Mouse (Mus musculus) spleen, postnatal 36 days (tissue): Measurements from ENCODE around the gene Esrra.
"Not testable (repeated sequence)": the region's sequence is repeated elsewhere in the genome, so short reads cannot be mapped to it uniquely, and the experiment has no call there.

Experiments
- DNase-seq, 2 experiments: peaks; one replicate each; pipeline ENCODE4 v3.0.0; 2022; ENCODE audit warnings: low spot score in 2 of 2, mixed read lengths in 1 of 2

Gene Esrra

GRCm38 (mm10) chr19:6904846-6905245 is 16.8 kb downstream of the Esrra start:
- DNase-seq: no peak

- DNase-seq: no peak
These were observed 18.6 kb downstream of the Esrra start for GRCm38 (mm10) chr19:6903031-6903430.

- DNase-seq: no peak
These were observed 22.0 kb downstream of the Esrra start for GRCm38 (mm10) chr19:6899641-6900040.

DNA sequence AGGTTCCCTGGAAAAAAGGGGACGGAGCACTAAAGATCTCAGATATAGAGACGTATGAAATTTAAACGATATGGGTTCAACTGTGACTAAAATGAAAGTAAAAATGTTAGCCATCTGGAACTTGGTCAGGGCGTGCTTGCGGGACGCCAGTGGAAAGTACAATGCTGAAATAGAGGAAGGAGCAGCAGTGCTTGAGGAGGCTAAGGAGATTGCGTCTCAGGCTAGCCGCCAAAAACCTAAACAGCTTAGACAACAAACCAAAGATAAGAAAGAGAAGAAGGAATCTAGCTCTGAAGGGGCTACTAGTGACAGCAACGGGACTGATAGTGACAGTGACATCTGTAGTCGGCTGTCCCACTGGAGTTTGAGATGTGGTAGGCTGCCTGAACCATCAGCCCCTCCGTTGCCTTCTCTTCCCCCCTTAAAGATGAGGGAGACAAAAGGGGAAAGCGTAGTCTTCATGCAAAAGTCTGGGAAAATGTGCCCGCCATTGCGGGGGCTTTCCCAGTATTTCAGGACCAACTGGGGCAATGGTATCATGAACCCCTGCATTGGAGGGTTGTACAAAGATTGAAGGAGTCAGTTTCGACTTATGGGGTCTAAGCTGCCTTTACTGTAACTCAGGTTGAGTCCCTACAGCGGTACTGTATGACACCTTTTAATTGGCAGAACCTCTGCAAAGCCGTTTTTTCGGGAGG is 25.9 kb downstream of the Esrra start:
- not testable (repeated sequence) for DNase-seq

DNA sequence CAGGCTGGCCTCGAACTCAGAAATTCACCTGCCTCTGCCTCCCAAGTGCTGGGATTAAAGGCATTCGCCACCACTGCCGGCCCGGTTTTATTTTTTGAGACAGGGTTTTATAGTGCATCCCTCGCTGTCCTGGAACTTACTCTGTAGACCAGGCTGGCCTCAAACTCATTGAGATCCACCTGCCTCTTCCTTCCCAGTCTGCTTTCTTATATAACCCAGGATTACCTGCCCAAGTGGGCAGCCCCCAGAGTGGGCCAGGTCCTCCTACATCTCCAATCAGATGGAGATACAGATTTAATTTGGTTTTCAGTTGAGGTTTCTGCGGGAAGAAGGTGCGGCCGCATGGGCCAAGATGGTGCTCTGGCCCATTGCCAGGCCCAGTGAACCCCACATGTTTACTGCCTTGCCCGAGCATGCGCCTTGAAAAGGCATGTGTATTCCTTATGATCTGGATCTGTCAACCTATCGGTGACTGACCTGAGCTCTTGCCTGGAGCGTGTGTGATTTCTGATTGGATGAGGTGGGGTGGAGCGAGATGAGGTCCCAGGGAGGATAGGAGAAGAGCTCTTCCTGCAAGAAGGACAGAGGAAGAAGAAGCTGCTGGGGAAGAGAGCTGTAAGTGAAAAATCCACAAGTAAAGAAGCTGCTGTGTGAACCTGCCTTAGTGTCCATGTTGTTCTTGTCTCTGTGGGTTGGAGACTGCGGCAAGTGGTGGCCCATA is 27.7 kb downstream of the Esrra start:
- DNase-seq: no peak

DNA sequence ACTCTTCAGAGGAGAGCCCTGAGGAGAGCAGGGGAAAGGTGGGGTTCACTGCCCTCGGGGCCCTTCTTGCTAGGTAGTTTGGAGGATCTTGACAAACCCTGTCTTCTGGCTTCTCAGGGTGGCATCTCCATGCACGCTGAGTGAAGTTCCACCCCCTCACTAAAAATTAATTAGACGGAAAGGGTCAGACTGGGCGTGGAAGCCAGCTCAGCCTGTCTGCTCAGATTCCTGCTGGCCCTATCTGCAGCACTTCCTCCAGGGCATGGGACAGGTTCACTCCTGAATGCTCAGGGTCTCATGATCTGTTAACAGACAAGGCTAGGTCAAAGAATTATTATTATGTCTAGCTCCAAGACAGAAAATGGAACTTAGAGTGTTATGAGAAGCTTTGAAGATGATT is 29.1 kb downstream of the Esrra start:
- no peak for DNase-seq

DNA sequence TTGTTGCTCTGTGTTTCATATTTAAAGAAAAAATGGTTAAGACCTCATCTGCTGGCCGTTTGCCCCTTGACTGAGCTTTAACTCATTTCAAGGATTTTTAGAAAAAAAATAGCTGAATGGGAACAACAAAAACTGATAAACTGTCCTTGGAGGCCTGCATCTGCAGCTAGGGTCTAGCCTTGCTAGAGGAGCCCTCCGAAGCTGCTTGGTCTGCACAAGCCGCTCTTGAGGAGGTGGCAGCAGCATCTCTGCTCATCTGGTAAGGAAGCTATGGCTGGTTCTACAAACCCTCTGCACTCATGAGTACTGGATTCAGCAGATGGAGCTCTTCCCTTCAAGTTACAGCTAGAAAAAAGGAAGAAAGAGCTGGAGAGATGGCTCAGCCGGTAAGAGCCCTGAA is 43.6 kb downstream of the Esrra start:
- DNase-seq: no peak

- DNase-seq: no peak
These were observed 44.8 kb downstream of the Esrra start for GRCm38 (mm10) chr19:6876799-6877198.

DNA sequence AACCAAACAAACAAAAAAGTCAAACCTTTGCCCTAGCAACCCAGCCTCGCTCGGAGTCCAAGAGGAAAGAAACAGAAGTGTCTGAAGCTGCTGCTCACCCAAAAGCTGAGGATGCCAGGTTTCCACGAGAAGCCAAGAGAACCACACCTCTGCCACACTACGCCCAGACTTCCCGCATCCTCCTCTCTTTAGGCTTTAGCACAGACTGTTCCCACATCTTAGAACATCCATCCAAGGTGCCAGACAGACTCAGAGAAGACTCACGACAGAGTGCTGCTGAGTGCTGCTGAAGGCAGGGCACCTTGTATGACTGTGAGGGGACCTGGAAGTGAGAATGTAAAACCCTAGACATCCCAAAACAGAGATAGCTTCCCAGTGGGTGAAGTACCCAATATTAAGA is 45.8 kb downstream of the Esrra start:
- no peak for DNase-seq

- DNase-seq: no peak
These were observed 47.4 kb downstream of the Esrra start for GRCm38 (mm10) chr19:6874257-6874656.

GRCm38 (mm10) chr19:6872701-6873100 is 48.9 kb downstream of the Esrra start:
- DNase-seq: no peak

DNA sequence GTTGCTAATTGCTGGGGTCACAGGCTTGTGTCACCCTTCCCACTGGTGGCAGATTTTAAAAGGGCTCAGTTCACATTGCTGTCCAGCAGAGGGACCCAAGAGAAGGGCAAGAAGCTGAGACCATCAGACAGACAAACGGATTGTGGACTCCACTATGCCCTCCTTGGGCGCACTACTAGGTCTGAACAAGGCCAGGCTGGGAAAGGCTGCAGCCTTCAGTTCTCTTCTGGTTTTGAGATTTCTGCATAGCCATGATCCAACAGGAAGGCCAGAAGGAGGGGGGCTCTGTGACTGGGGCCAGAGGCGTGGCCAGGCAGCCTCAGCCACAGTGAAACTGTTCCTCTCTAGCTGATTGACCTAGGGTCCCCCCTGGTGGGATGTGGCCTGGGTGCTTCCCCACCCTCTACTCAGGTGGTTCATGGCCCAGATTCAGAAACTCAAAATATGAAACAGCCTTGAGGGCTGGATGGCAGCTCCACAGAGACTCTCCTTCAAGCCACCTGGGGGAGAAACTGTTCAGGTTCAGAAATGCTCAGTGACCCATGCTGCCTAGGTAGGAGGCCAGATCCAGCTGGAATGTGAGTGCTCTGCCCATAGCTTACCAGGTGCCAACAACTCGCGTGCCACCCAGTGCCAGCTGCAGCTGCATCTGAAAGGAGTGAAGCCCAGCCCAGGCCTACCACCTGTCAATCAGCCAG is 49.9 kb downstream of the Esrra start:
- DNase-seq: peak; percentile 49 to 59

- peak; percentile 67 to 73 for DNase-seq
These were observed 52.3 kb downstream of the Esrra start for GRCm38 (mm10) chr19:6869355-6869754.

GRCm38 (mm10) chr19:6861451-6861850 is 60.2 kb downstream of the Esrra start:
- no peak for DNase-seq
